Mouse (Mus musculus): ENCODE data around the gene 1700007K13Rik. TPM values are rescaled to one million over a fixed set of nuclear protein-coding genes. Genes with fewer than 3 reads are reported as not detected.

Gene 1700007K13Rik
- polyA plus RNA-seq, 1 experiment from 2014 or later = 0.29 TPM

DNA sequence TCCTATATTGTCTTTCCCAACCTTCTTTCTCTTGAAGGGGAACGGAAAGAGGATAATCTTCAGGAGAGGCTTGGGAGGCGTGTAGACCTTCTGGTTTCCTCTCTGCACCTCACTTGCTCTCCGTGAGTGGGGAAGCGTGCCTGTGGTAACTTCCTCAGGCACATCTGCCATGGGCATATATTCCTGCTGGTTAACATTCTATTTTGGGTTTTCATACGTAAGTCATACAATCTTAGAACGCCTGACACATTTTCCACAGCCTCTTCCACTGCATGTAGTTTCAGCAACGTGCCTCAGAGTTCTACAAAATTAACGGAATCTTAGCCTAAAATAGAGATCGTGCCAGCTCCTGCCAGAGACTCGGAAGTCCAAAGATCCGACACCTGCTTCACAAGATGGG lies 30.7 kb downstream of the 1700007K13Rik start:
- no peak for ATAC-seq (replicated peaks; ENCODE audit: low FRiP score)
- Histone ChIP-seq H3K4me1 (replicated peaks; ENCODE audit: control insufficient read depth, insufficient read depth, low read length) (no peaks in the 10 kb centered on the region), H3K4me2 (no peak overlapping the region), H3K9ac (ENCODE audit: low read depth, low read length) (no peak overlapping the region), H3K27ac (ENCODE audit: low read depth, low read length) (no peak overlapping the region), H3K27me3 (replicated peaks; ENCODE audit: control insufficient read depth, insufficient read depth, low read length) (no peaks in the 10 kb centered on the region), H3K4me3 (ENCODE audit: low read depth, low read length) (no peak overlapping the region), H3K9me3 (ENCODE audit: control insufficient read depth, low read length) (no peaks in the 10 kb centered on the region), H3K36me3 (ENCODE audit: control insufficient read depth, insufficient read depth, low read length) (no peaks in the 10 kb centered on the region)
- DNase-seq (ENCODE audit: low spot score) = no peak
- 84% methylated on average over 11 of the region's 11 CpGs for WGBS

DNA sequence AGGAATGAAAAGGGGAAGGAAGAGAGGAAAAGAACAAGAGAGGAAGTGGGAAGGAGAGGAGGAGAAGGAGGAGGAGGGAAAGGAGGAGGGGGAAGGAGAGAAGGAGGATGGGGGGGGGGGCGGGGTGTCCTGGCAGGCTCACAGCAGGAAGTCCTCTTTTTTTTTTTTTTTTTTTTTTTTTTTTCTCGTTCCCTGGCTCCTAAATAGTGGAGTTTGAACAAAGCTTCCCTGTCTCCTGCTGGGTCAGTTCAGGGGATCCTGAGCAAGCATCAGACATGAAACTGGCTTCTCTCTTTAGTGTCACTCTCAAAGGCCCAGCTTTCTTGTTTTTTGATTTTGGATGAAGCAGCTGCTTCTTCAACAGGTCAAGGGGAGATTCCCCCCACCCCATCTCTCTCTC lies 32.6 kb downstream of the 1700007K13Rik start:
- Histone ChIP-seq H3K36me3 (ENCODE audit: control insufficient read depth, insufficient read depth, low read length) (no peaks in the 10 kb centered on the region), H3K27ac (ENCODE audit: low read depth, low read length) (no peak overlapping the region), H3K4me1 (replicated peaks; ENCODE audit: control insufficient read depth, insufficient read depth, low read length) (no peaks in the 10 kb centered on the region), H3K27me3 (replicated peaks; ENCODE audit: control insufficient read depth, insufficient read depth, low read length) (no peaks in the 10 kb centered on the region), H3K9me3 (ENCODE audit: control insufficient read depth, low read length) (peaks cover 5% of the 10 kb centered on the region; the same call in 1 of the 2 replicates), H3K4me3 (ENCODE audit: low read depth, low read length) (no peak overlapping the region), H3K4me2 (no peak overlapping the region), H3K9ac (ENCODE audit: low read depth, low read length) (no peak overlapping the region)
- WGBS = 32% methylated on average over 2 of the region's 2 CpGs
- DNase-seq (ENCODE audit: low spot score) = no peak
- no peak for ATAC-seq (replicated peaks; ENCODE audit: low FRiP score)

DNA sequence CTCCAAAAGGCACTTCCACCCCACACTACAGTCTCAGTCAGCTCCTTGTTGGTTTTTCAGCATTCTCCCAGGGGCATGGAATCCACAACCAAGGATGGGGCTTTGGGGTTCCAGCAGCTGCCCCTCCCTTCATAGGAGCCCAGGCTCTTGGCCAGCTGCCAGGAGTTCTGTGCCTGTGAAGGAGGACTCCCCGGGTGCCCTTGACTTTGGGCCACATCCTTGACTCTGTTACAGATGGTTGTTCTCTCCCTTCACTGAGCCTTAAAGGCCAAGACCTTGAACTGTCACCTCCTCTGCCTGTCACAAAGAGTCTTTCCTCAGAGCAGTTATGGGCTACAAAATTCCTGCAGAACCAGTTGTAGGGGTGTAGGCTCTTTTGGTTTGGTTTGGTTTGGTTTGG lies 33.3 kb downstream of the 1700007K13Rik start:
- no peak for ATAC-seq (replicated peaks; ENCODE audit: low FRiP score)

DNA sequence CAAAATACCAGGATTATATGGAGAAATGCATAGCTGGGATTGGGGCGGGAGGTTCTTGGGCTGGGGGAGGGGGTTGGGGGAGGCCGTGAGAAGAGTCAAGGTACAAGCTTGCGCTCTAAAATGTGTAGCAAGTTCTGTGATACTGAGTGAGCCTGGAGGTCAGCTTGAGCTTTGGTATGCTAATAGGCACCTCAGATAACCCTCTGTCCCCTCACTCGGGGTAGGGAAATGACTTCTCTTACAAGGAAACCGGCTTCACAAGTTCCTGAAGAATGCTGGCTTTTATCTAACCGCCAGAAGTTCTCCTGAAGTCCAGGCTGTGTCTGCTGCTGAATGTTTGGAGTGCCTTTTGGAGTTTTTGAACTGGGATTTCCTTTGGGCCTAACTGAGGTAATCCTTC lies 35.3 kb downstream of the 1700007K13Rik start:
- H3K27me3 ChIP-seq (replicated peaks; ENCODE audit: control insufficient read depth, insufficient read depth, low read length) = no peaks in the 10 kb centered on the region
- ATAC-seq (replicated peaks; ENCODE audit: low FRiP score) (no peak), DNase-seq (ENCODE audit: low spot score) (no peak)
- no peak overlapping the region for H3K9ac ChIP-seq (ENCODE audit: low read depth, low read length)
- H3K36me3 ChIP-seq (ENCODE audit: control insufficient read depth, insufficient read depth, low read length) = no peaks in the 10 kb centered on the region
- H3K4me1 ChIP-seq (replicated peaks; ENCODE audit: control insufficient read depth, insufficient read depth, low read length) = no peaks in the 10 kb centered on the region
- no peak overlapping the region for H3K27ac ChIP-seq (ENCODE audit: low read depth, low read length)
- H3K4me3 ChIP-seq (ENCODE audit: low read depth, low read length) = no peak overlapping the region
- WGBS = 44% methylated on average over 6 of the region's 6 CpGs
- peaks cover 5% of the 10 kb centered on the region; the same call in 1 of the 2 replicates for H3K9me3 ChIP-seq (ENCODE audit: control insufficient read depth, low read length)
- no peak overlapping the region for H3K4me2 ChIP-seq

More for the DNA sequence above, 33.3 kb downstream of the 1700007K13Rik start:
- H3K27ac ChIP-seq (ENCODE audit: low read depth, low read length) = no peak overlapping the region
- H3K36me3 ChIP-seq (ENCODE audit: control insufficient read depth, insufficient read depth, low read length) = no peaks in the 10 kb centered on the region
- peaks cover 5% of the 10 kb centered on the region; the same call in 1 of the 2 replicates for H3K9me3 ChIP-seq (ENCODE audit: control insufficient read depth, low read length)
- H3K9ac ChIP-seq (ENCODE audit: low read depth, low read length) = no peak overlapping the region
- no peak overlapping the region for H3K4me3 ChIP-seq (ENCODE audit: low read depth, low read length)
- no peaks in the 10 kb centered on the region for H3K4me1 ChIP-seq (replicated peaks; ENCODE audit: control insufficient read depth, insufficient read depth, low read length)
- WGBS = 65% methylated on average over 1 of the region's 1 CpGs
- H3K4me2 ChIP-seq = no peak overlapping the region
- DNase-seq (ENCODE audit: low spot score) = no peak
- no peaks in the 10 kb centered on the region for H3K27me3 ChIP-seq (replicated peaks; ENCODE audit: control insufficient read depth, insufficient read depth, low read length)

GRCm38 (mm10) chr2:28427226-28427625 lies 38.9 kb downstream of the 1700007K13Rik start:
- DNase-seq (ENCODE audit: low spot score) = no peak
- Histone ChIP-seq H3K9me3 (ENCODE audit: control insufficient read depth, low read length) (peaks cover 5% of the 10 kb centered on the region; the same call in 1 of the 2 replicates), H3K27ac (ENCODE audit: low read depth, low read length) (no peak overlapping the region), H3K36me3 (ENCODE audit: control insufficient read depth, insufficient read depth, low read length) (no peaks in the 10 kb centered on the region), H3K4me2 (no peak overlapping the region), H3K4me1 (replicated peaks; ENCODE audit: control insufficient read depth, insufficient read depth, low read length) (no peaks in the 10 kb centered on the region), H3K27me3 (replicated peaks; ENCODE audit: control insufficient read depth, insufficient read depth, low read length) (no peaks in the 10 kb centered on the region), H3K4me3 (ENCODE audit: low read depth, low read length) (no peak overlapping the region), H3K9ac (ENCODE audit: low read depth, low read length) (no peak overlapping the region)
- no peak for ATAC-seq (replicated peaks; ENCODE audit: low FRiP score)
- 85% methylated on average over 6 of the region's 6 CpGs for WGBS

DNA sequence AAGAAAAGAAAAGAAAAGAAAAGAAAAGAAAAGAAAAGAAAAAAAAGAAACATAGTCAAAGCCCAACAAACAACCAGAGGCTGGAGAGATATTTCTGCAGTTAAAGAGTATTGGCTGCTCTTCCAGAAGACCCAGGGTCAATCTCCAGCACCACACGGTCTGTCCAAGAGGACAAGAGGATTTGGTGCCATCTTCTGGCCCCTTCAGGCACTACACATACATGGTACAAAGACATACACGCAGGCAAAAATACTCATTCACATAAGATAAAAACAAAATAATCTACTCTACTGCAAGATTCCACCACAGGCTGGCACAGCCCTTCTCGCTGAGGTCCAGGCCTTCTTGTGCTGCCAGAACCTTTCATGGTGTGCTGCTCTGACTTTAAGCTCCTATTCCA lies 43.0 kb downstream of the 1700007K13Rik start:
- ATAC-seq (replicated peaks; ENCODE audit: low FRiP score) (no peak), DNase-seq (ENCODE audit: low spot score) (peak; percentile 42)
- Histone ChIP-seq H3K4me2 (no peak overlapping the region), H3K36me3 (ENCODE audit: control insufficient read depth, insufficient read depth, low read length) (no peaks in the 10 kb centered on the region), H3K4me1 (replicated peaks; ENCODE audit: control insufficient read depth, insufficient read depth, low read length) (no peaks in the 10 kb centered on the region), H3K27ac (ENCODE audit: low read depth, low read length) (no peak overlapping the region), H3K9ac (ENCODE audit: low read depth, low read length) (no peak overlapping the region), H3K9me3 (ENCODE audit: control insufficient read depth, low read length) (no peaks in the 10 kb centered on the region), H3K27me3 (replicated peaks; ENCODE audit: control insufficient read depth, insufficient read depth, low read length) (no peaks in the 10 kb centered on the region), H3K4me3 (ENCODE audit: low read depth, low read length) (no peak overlapping the region)
- WGBS = 24% methylated on average over 3 of the region's 3 CpGs

DNA sequence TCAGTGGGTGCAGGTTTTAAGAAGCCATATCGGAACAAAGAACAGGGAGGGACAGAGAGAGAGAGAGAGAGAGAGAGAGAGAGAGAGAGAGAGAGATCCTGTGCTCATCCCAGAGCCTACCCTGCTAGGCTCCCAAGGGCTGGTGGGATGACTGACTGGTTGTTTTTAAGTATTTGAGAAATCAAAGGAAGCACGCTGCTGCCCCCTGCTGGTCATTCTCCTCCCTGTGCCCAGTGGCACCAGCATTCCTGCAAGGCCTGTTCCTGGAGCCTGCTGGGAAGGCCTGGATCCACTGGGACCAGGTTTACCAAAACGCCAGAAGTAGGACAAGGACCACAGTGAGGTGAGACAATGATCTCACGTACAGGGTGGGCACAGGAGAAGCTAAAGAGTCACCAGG lies 46.2 kb downstream of the 1700007K13Rik start:
- DNase-seq (ENCODE audit: low spot score) (peak; percentile 64), ATAC-seq (replicated peaks; ENCODE audit: low FRiP score) (no peak)
- H3K4me3 ChIP-seq (ENCODE audit: low read depth, low read length) = no peak overlapping the region
- no peaks in the 10 kb centered on the region for H3K36me3 ChIP-seq (ENCODE audit: control insufficient read depth, insufficient read depth, low read length)
- no peak overlapping the region for H3K27ac ChIP-seq (ENCODE audit: low read depth, low read length)
- peaks cover 2% of the 10 kb centered on the region; the same call in 1 of the 2 replicates for H3K4me1 ChIP-seq (replicated peaks; ENCODE audit: control insufficient read depth, insufficient read depth, low read length)
- H3K4me2 ChIP-seq = no peak overlapping the region
- H3K9me3 ChIP-seq (ENCODE audit: control insufficient read depth, low read length) = no peaks in the 10 kb centered on the region
- 23% methylated on average over 4 of the region's 4 CpGs for WGBS
- no peak overlapping the region for H3K9ac ChIP-seq (ENCODE audit: low read depth, low read length)
- H3K27me3 ChIP-seq (replicated peaks; ENCODE audit: control insufficient read depth, insufficient read depth, low read length) = no peaks in the 10 kb centered on the region

DNA sequence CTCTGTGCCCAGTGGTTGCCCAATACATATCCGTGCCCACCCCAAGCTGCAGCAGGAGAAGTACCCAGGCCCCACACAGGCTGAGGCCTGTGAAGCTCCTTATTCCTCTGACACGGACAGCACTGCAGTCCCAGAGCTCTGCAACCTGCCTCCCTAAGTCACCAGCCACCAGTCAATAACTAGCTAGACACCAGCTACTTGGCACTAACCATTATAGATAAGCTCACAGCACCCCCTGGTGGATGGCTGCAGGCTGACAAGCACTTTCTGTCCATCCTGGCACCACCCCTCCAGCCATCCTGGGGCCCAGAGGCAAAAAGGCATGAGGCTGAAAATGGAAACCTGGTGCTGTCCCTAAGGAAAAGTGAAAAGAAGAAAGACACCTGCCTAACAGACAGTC lies 48.1 kb downstream of the 1700007K13Rik start:
- H3K36me3 ChIP-seq (ENCODE audit: control insufficient read depth, insufficient read depth, low read length) = no peaks in the 10 kb centered on the region
- no peak overlapping the region for H3K27ac ChIP-seq (ENCODE audit: low read depth, low read length)
- no peak overlapping the region for H3K4me2 ChIP-seq
- H3K4me3 ChIP-seq (ENCODE audit: low read depth, low read length) = no peak overlapping the region
- H3K4me1 ChIP-seq (replicated peaks; ENCODE audit: control insufficient read depth, insufficient read depth, low read length) = peaks cover 2% of the 10 kb centered on the region; the same call in 1 of the 2 replicates
- 47% methylated on average over 2 of the region's 2 CpGs for WGBS
- H3K9me3 ChIP-seq (ENCODE audit: control insufficient read depth, low read length) = no peaks in the 10 kb centered on the region
- ATAC-seq (replicated peaks; ENCODE audit: low FRiP score) (0 out of 2 replicates have a peak, but pooled peaks have one; percentile 34), DNase-seq (ENCODE audit: low spot score) (peak; percentile 76)
- H3K27me3 ChIP-seq (replicated peaks; ENCODE audit: control insufficient read depth, insufficient read depth, low read length) = no peaks in the 10 kb centered on the region
- no peak overlapping the region for H3K9ac ChIP-seq (ENCODE audit: low read depth, low read length)

GRCm38 (mm10) chr2:28416511-28416910 lies 49.6 kb downstream of the 1700007K13Rik start:
- no peak for ATAC-seq (replicated peaks; ENCODE audit: low FRiP score)
- no peak overlapping the region for H3K4me3 ChIP-seq (ENCODE audit: low read depth, low read length)
- H3K27ac ChIP-seq (ENCODE audit: low read depth, low read length) = no peak overlapping the region
- H3K4me1 ChIP-seq (replicated peaks; ENCODE audit: control insufficient read depth, insufficient read depth, low read length) = peaks cover 2% of the 10 kb centered on the region; the same call in 1 of the 2 replicates
- H3K27me3 ChIP-seq (replicated peaks; ENCODE audit: control insufficient read depth, insufficient read depth, low read length) = no peaks in the 10 kb centered on the region
- H3K9me3 ChIP-seq (ENCODE audit: control insufficient read depth, low read length) = no peaks in the 10 kb centered on the region
- no peak overlapping the region for H3K4me2 ChIP-seq
- WGBS = 82% methylated on average over 1 of the region's 1 CpGs
- no peak for DNase-seq (ENCODE audit: low spot score)
- H3K9ac ChIP-seq (ENCODE audit: low read depth, low read length) = no peak overlapping the region
- no peaks in the 10 kb centered on the region for H3K36me3 ChIP-seq (ENCODE audit: control insufficient read depth, insufficient read depth, low read length)

Measured in liver, embryonic 11.5 days (tissue).